Mouse (Mus musculus): ENCODE data around the gene Vmn2r103.

Gene Vmn2r103

DNA sequence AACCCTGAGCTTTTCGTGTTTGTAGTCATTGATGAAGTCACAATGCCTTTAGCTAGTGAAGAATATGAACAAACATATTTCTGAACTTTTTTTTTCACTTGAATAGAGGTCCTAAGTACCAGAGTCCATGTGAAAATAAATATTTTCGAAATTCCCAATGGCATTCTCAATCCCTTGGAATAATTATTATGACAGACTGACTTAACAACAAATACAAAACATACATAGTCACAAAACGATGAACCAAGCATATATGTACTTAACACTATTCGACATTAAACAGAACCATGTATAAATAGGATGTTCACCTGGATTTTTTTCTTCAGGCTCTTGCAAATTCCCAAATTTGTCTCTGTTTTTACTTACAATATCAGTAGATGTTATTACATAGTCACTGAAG is at the start of gene Vmn2r103:
Gene Vmn2r103, plus strand, starts transcription at position 301 of the 400 bp plus-strand sequence.
- WGBS, result 55% methylated on average over 4 of the region's 4 CpGs

DNA sequence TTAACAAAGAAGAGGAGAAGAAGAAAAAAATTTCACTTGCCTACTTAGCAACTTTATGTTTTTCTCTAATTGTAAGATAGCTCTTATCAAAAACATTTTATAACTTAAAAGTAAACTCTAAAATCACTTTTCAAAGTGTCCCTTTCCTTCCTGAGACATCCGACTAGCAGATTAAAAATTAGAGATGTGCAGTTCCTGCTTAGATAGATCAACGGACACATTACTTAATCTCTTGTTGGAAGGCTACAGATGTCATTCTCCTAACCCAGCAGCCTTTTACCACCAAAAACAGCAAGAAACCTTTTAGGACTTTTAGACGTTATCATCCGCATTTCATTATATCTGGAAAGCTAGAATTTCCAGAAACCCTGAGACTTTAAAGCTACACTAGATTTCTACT is 5.8 kb downstream of the Vmn2r103 start:
- WGBS, result 90% methylated on average over 4 of the region's 4 CpGs

DNA sequence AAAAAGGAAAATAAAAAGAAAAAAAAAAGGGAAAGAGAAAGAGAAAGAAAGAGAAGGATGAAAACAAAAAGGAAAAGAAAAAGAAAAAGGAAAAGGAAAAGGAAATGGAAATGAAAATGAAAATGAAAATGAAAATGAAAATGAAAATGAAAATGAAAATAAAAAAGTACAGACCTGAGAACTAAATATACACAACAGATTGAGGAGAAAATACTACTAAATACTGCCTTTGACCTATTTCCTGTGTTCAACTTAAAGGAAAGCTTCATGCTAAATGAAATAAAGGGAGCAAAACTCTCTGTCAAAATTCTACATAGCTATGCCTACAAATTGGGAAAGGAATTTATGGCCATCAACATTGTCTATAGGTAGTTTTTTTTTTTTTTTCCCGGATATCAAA is 16.1 kb downstream of the Vmn2r103 start:
- WGBS, result 78% methylated on average over 1 of the region's 1 CpGs
